ENCODE assay signal across 11 mouse cellular contexts in genomic region chr4:134402571-134403262, GRCm38 (mm10). TPM values are rescaled to one million over a fixed set of nuclear protein-coding genes. Genes with fewer than 3 reads are reported as not detected.
DNase-seq lines count a peak whose midpoint lies in the region; ATAC-seq and TF ChIP-seq lines count a peak whose summit lies in the region.
"Had no signal": no experiment of that assay in that cellular context is flagged by ENCODE, and none has a peak within 500 bp of the region (broad histone marks: within the 10 kb centered on the region; RNA-seq: fewer than 3 reads in every experiment).

No protein-coding gene starts in this region.

- 64% methylated on average over 16 of the region's 16 CpGs for WGBS in hindbrain, postnatal 0 days
- 83% methylated on average over 16 of the region's 16 CpGs for WGBS in hindbrain, embryonic 13.5 days
- WGBS in bone marrow, adult 2 months: 3% methylated on average over 16 of the region's 16 CpGs
- WGBS in embryonic facial prominence, embryonic 10.5 days: 84% methylated on average over 16 of the region's 16 CpGs
- WGBS in neural tube, embryonic 15.5 days: 86% methylated on average over 16 of the region's 16 CpGs

- no peak for TF ChIP-seq POLR2A in bone marrow, adult 2 months (IDR thresholded peaks at IDR 0.05; ENCODE audit: borderline replicate concordance, control insufficient read depth, low read depth, low read length)

- H3K4me1 ChIP-seq in hindbrain, postnatal 0 days (ENCODE audit: insufficient read depth, low read length): peaks cover 12% of the 10 kb centered on the region
- H3K4me1 ChIP-seq in hindbrain, embryonic 13.5 days (replicated peaks): peaks cover 45% of the 10 kb centered on the region
- peaks cover 12% of the 10 kb centered on the region for H3K4me1 ChIP-seq in bone marrow, adult 2 months (ENCODE audit: control insufficient read depth, insufficient read depth, low read length)
- H3K4me1 ChIP-seq in embryonic facial prominence, embryonic 10.5 days: peaks cover 36% of the 10 kb centered on the region
- peaks cover 29% of the 10 kb centered on the region for H3K4me1 ChIP-seq in neural tube, embryonic 15.5 days

- H3K9me3 ChIP-seq in hindbrain, postnatal 0 days (ENCODE audit: low read length): no peaks in the 10 kb centered on the region
- H3K9me3 ChIP-seq in hindbrain, embryonic 13.5 days: no peaks in the 10 kb centered on the region
- H3K9me3 ChIP-seq in embryonic facial prominence, embryonic 10.5 days: no peaks in the 10 kb centered on the region
- H3K9me3 ChIP-seq in neural tube, embryonic 15.5 days (replicated peaks): no peaks in the 10 kb centered on the region

- no peak overlapping the region for H3K4me3 ChIP-seq in hindbrain, postnatal 0 days (ENCODE audit: low read length)
- H3K4me3 ChIP-seq in hindbrain, embryonic 13.5 days: no peak overlapping the region
- H3K4me3 ChIP-seq in bone marrow, adult 2 months (replicated peaks; ENCODE audit: control insufficient read depth, low read depth, low read length): peak overlapping the region; percentile 12
- H3K4me3 ChIP-seq in embryonic facial prominence, embryonic 10.5 days: no peak overlapping the region
- no peak overlapping the region for H3K4me3 ChIP-seq in neural tube, embryonic 15.5 days (replicated peaks)
- H3K4me3 ChIP-seq: erythroblast, embryonic 14.5 days had no signal

- no peaks in the 10 kb centered on the region for H3K36me3 ChIP-seq in hindbrain, postnatal 0 days (ENCODE audit: insufficient read depth, low read length)
- H3K36me3 ChIP-seq in hindbrain, embryonic 13.5 days: no peaks in the 10 kb centered on the region
- no peaks in the 10 kb centered on the region for H3K36me3 ChIP-seq in embryonic facial prominence, embryonic 10.5 days (replicated peaks)
- no peaks in the 10 kb centered on the region for H3K36me3 ChIP-seq in neural tube, embryonic 15.5 days

- H3K4me2 ChIP-seq in hindbrain, postnatal 0 days (ENCODE audit: low read depth, low read length): no peak overlapping the region
- no peak overlapping the region for H3K4me2 ChIP-seq in hindbrain, embryonic 13.5 days
- no peak overlapping the region for H3K4me2 ChIP-seq in neural tube, embryonic 15.5 days

- H3K27me3 ChIP-seq in hindbrain, postnatal 0 days (ENCODE audit: insufficient read depth, low read length): no peaks in the 10 kb centered on the region
- no peaks in the 10 kb centered on the region for H3K27me3 ChIP-seq in hindbrain, embryonic 13.5 days
- 0 out of 2 replicates have a peak, but pooled peaks cover 12% of the 10 kb centered on the region for H3K27me3 ChIP-seq in embryonic facial prominence, embryonic 10.5 days (replicated peaks; ENCODE audit: low read depth, poor library complexity, severe bottlenecking)
- H3K27me3 ChIP-seq in neural tube, embryonic 15.5 days (replicated peaks): no peaks in the 10 kb centered on the region
- H3K27me3 ChIP-seq: Patski had no signal

- TF ChIP-seq CTCF in hindbrain, postnatal 0 days (IDR thresholded peaks at IDR 0.05; ENCODE audit: low read depth): no peak
- no peak for TF ChIP-seq CTCF in bone marrow, adult 2 months (IDR thresholded peaks at IDR 0.05; ENCODE audit: control insufficient read depth, insufficient read depth, low read length)

- H3K27ac ChIP-seq in hindbrain, postnatal 0 days: 0 out of 2 replicates have a peak overlapping the region, but pooled peaks have one; percentile 74
- no peak overlapping the region for H3K27ac ChIP-seq in hindbrain, embryonic 13.5 days
- H3K27ac ChIP-seq in bone marrow, adult 2 months (ENCODE audit: control insufficient read depth, insufficient read depth, low read depth, low read length, poor library complexity): peak overlapping the region; percentile 6; the same call in 1 of the 2 replicates
- no peak overlapping the region for H3K27ac ChIP-seq in embryonic facial prominence, embryonic 10.5 days (replicated peaks)
- no peak overlapping the region for H3K27ac ChIP-seq in neural tube, embryonic 15.5 days (replicated peaks)

- ATAC-seq in hindbrain, postnatal 0 days: peak; percentile 30; the same call in 1 of the 2 replicates
- no peak for ATAC-seq in hindbrain, embryonic 13.5 days (ENCODE audit: low FRiP score)
- no peak for ATAC-seq in neural tube, embryonic 15.5 days (ENCODE audit: low FRiP score)
- ATAC-seq: Patski had no signal

- no peak overlapping the region for H3K9ac ChIP-seq in hindbrain, postnatal 0 days (replicated peaks; ENCODE audit: low read length)
- H3K9ac ChIP-seq in hindbrain, embryonic 13.5 days: no peak overlapping the region
- H3K9ac ChIP-seq in neural tube, embryonic 15.5 days (replicated peaks): no peak overlapping the region

- peak; percentile 27 for DNase-seq in hindbrain, postnatal 0 days (ENCODE audit: low spot score)
- peak; percentile 26 for DNase-seq in induced T-regulatory cell, adult 2 months (ENCODE audit: low read depth)
- DNase-seq in lung, postnatal 10 days: peak; percentile 81
- no peak for DNase-seq in neural tube, embryonic 10.5 days (ENCODE audit: extremely low spot score, low spot score)
- no peak for DNase-seq in embryonic facial prominence, embryonic 10.5 days (ENCODE audit: low spot score)

RNA-seq across cellular contexts. Expression of gene Pafah2, which starts 6.6 kb away (rescaled TPM):
- total RNA-seq in hindbrain, postnatal 0 days (2014; rRNA removed): 12.1 and 17.9 TPM in 2 replicates
- polyA plus RNA-seq in hindbrain, postnatal 0 days (2015; fragmentation: Nextera tagmentation; extraction: Ambion mirVana): 5.3 and 6.7 TPM in 2 replicates
- 7.8 TPM in 2 replicates for polyA plus RNA-seq in hindbrain, embryonic 13.5 days (2015; fragmentation: Nextera tagmentation; extraction: Ambion mirVana)
- 5.8 and 8.8 TPM in 2 replicates for polyA plus RNA-seq in bone marrow, adult 2 months (2011; ENCODE audit: insufficient read depth, insufficient read length, low replicate concordance, missing spikeins)
- 7.0 and 8.3 TPM in 2 replicates for polyA plus RNA-seq in embryonic facial prominence, embryonic 10.5 days (2016; fragmentation: Nextera tagmentation; extraction: Ambion mirVana)
- polyA plus RNA-seq in neural tube, embryonic 15.5 days (2015; fragmentation: Nextera tagmentation; extraction: Ambion mirVana): 7.5 and 8.9 TPM in 2 replicates
- polyA plus RNA-seq: erythroblast, embryonic 14.5 days had no signal

RNA-seq across cellular contexts. Expression of gene Extl1, which starts 19.1 kb away (rescaled TPM):
- 0.54 and 1.8 TPM in 2 replicates for total RNA-seq in hindbrain, postnatal 0 days (2014; rRNA removed)
- polyA plus RNA-seq in hindbrain, postnatal 0 days (2015; fragmentation: Nextera tagmentation; extraction: Ambion mirVana): 0.39 and 0.66 TPM in 2 replicates
- 0.36 and 0.45 TPM in 2 replicates for polyA plus RNA-seq in hindbrain, embryonic 13.5 days (2015; fragmentation: Nextera tagmentation; extraction: Ambion mirVana)
- 0.23 and 3.3 TPM in 2 replicates for polyA plus RNA-seq in bone marrow, adult 2 months (2011; ENCODE audit: insufficient read depth, insufficient read length, low replicate concordance, missing spikeins)
- polyA plus RNA-seq in embryonic facial prominence, embryonic 10.5 days (2016; fragmentation: Nextera tagmentation; extraction: Ambion mirVana): 0.25 and 0.66 TPM in 2 replicates
- 0.75 and 1.2 TPM in 2 replicates for polyA plus RNA-seq in neural tube, embryonic 15.5 days (2015; fragmentation: Nextera tagmentation; extraction: Ambion mirVana)
- polyA plus RNA-seq: erythroblast, embryonic 14.5 days had no signal

RNA-seq across cellular contexts. Expression of gene Slc30a2, which starts 59.7 kb away (rescaled TPM):
- total RNA-seq in hindbrain, postnatal 0 days (2014; rRNA removed): 0.43 TPM in 1 of 2 replicates, not detected in the other
- polyA plus RNA-seq in hindbrain, postnatal 0 days (2015; fragmentation: Nextera tagmentation; extraction: Ambion mirVana): 0.09 and 0.18 TPM in 2 replicates
- polyA plus RNA-seq in hindbrain, embryonic 13.5 days (2015; fragmentation: Nextera tagmentation; extraction: Ambion mirVana): not detected in 2 replicates
- polyA plus RNA-seq in bone marrow, adult 2 months (2011; ENCODE audit: insufficient read depth, insufficient read length, low replicate concordance, missing spikeins): 4.0 TPM in 1 of 2 replicates, not detected in the other
- polyA plus RNA-seq in embryonic facial prominence, embryonic 10.5 days (2016; fragmentation: Nextera tagmentation; extraction: Ambion mirVana): 0.07 TPM in 1 of 2 replicates, not detected in the other
- 0.14 and 0.20 TPM in 2 replicates for polyA plus RNA-seq in neural tube, embryonic 15.5 days (2015; fragmentation: Nextera tagmentation; extraction: Ambion mirVana)
- polyA plus RNA-seq: erythroblast, embryonic 14.5 days; neural tube, embryonic 11.5 days; Patski had no signal

Comparison
In these comparisons a context has a peak if more than half of its experiments do, and no peak if none do; other contexts are left out.
1. H3K27ac ChIP-seq: peak in hindbrain, postnatal 0 days (single experiment) and bone marrow, adult 2 months (single experiment); none in hindbrain, embryonic 13.5 days (single experiment), embryonic facial prominence, embryonic 10.5 days (single experiment) and neural tube, embryonic 15.5 days (single experiment).
2. DNase-seq: peak in hindbrain, postnatal 0 days (single experiment), induced T-regulatory cell, adult 2 months (single experiment) and lung, postnatal 10 days (single experiment); none in neural tube, embryonic 10.5 days (single experiment) and embryonic facial prominence, embryonic 10.5 days (single experiment).